Mouse (Mus musculus): ENCODE measurements around the gene Sgms1. TPM values are rescaled to one million over a fixed set of nuclear protein-coding genes. Genes with fewer than 3 reads are reported as not detected.
"Not testable (repeated sequence)": the region's sequence is repeated elsewhere in the genome, so short reads cannot be mapped to it uniquely, and the experiment has no call there.

The Sgms1 gene
- polyA plus RNA-seq, 1 experiment from 2014 or later, result 26.2 TPM

DNA sequence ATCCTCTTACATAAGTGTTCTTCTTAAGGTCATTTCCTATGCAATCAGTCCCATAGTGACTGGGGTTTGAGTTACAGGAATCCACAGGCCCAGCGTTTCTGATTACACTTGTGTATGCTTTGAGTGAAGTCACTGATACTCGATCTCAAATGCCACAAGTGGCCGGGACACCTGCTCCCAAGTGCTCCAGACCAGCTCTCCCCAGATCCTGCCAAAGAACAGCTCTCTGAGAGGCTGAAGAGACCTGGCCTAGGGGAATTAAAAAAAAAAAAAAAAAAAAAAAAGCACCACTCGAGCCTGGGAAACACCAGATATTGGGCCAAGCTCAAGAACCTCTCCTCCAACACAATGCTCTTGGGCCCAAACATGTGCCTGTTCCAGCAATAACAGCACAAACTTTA lies 62.9 kb downstream of the Sgms1 start:
- ATAC-seq, result no peak
- in situ Hi-C loops (cut with MboI; ENCODE audit: low pct_unique_long_range_greater_than_20kb), result no loop called here
- ChIA-PET POLR2A (no interaction called here), CTCF (interaction anchor here (0.9 to 1.6 kb wide), 2 partner anchors 9 to 11 kb away, joined by 3 to 4 read pairs; no protein-coding TSS in a partner anchor)
- no peak for DNase-seq (ENCODE audit: low read depth, low spot score)
- no peaks in the 10 kb centered on the region for H3K27me3 ChIP-seq
- TF ChIP-seq CTCF (IDR thresholded peaks at IDR 0.05), result no peak

DNA sequence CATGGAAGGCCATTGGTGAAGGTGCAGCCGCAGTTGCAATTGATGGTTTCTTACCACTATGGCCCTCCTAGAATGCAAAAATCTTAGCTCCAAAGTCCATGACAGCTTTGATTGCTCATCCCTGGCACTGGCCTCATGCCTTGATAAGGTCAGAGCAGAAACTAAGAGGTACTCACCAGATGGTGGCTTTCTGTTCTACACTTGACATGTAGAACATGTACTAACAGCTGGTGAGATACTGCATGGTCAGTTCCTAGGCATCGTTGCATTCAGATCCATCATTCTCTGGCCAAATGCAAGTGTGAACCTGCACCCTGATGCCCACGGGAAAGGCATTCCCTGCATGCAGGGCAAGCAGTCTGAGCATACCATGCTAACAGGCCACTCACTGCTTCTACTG lies 63.4 kb downstream of the Sgms1 start:
- DNase-seq (ENCODE audit: low read depth, low spot score) (no peak), ATAC-seq (no peak)
- H3K27me3 ChIP-seq, result no peaks in the 10 kb centered on the region
- ChIA-PET POLR2A (no interaction called here), CTCF (interaction anchor here (0.9 to 1.6 kb wide), 2 partner anchors 9 to 11 kb away, joined by 3 to 4 read pairs; no protein-coding TSS in a partner anchor)
- in situ Hi-C loops (cut with MboI; ENCODE audit: low pct_unique_long_range_greater_than_20kb), result no loop called here
- no peak for TF ChIP-seq CTCF (IDR thresholded peaks at IDR 0.05)

DNA sequence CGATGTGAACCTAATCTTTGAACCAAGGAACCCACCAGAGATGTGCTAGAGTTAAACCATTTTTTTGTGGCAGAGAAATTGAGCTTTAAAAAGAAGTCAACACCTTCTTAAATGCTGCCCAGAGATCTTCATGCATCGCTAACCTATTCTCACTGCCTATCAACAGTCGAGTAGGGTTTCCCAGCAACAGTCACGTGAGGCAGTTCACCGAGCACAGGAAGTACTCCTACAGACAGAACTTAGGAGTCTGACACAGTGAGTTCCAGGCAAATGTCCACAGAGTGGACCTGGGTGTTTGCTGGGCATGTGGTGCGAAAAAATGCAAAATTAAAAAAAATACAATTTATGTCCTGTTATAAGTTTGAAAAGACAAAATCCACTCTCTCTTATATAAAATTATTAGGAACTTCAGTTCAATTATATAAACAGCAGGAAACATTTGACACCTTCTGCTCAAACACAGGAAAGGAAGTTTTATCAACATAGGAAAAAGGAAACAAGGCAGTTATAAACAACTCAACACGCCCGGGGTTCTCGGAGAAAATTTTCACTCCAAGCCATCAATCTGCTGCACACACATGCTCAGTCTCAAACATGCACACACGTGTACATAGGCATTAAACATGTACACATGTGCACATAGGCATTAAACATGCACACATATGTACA lies 64.3 kb downstream of the Sgms1 start:
- ChIA-PET CTCF (interaction anchor here (1.0 to 1.9 kb wide), 3 partner anchors 9 to 156 kb away, joined by 3 to 6 read pairs (median 3); no protein-coding TSS in a partner anchor), POLR2A (interaction anchor here (1.2 to 1.5 kb wide), 2 partner anchors 16 to 17 kb away, joined by 3 to 4 read pairs; no protein-coding TSS in a partner anchor)
- H3K27me3 ChIP-seq, result no peaks in the 10 kb centered on the region
- no peak for ATAC-seq
- in situ Hi-C loops (cut with MboI; ENCODE audit: low pct_unique_long_range_greater_than_20kb), result no loop called here
- no peak for DNase-seq (ENCODE audit: low read depth, low spot score)
- TF ChIP-seq CTCF (IDR thresholded peaks at IDR 0.05), result no peak

DNA sequence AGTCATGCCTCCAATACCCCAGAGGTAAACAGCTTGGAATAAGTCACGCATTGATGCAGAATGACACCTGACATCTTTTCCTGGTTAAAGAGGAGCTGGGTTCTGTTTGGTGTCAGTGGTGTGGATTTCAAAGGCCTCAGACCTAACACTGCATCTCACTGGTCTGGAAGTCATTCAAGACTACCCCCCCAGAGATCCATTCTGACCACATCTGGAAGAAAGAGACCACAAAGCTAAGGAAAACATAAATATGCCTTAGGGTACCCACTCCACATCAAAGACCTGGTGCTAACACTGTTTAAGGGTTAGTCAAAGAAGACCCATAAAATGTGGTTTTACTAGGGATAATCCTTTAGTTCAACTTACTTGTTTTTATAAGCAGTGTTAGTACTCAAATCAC lies 65.0 kb downstream of the Sgms1 start:
- CTCF ChIA-PET, result interaction anchor here (1.0 to 1.9 kb wide), 3 partner anchors 9 to 155 kb away, joined by 3 to 6 read pairs (median 3); no protein-coding TSS in a partner anchor
- H3K27me3 ChIP-seq, result no peaks in the 10 kb centered on the region
- DNase-seq (ENCODE audit: low read depth, low spot score) (no peak), ATAC-seq (no peak)
- TF ChIP-seq CTCF (IDR thresholded peaks at IDR 0.05), result no peak
- in situ Hi-C loops (cut with MboI; ENCODE audit: low pct_unique_long_range_greater_than_20kb), result loop anchor here (5.0 kb wide), 2 partner anchors 63 to 147 kb away; partner anchors contain the start of gene Sgms1
- POLR2A ChIA-PET, result interaction anchor here (1.2 to 1.5 kb wide), 2 partner anchors 16 to 18 kb away, joined by 3 to 4 read pairs; no protein-coding TSS in a partner anchor

DNA sequence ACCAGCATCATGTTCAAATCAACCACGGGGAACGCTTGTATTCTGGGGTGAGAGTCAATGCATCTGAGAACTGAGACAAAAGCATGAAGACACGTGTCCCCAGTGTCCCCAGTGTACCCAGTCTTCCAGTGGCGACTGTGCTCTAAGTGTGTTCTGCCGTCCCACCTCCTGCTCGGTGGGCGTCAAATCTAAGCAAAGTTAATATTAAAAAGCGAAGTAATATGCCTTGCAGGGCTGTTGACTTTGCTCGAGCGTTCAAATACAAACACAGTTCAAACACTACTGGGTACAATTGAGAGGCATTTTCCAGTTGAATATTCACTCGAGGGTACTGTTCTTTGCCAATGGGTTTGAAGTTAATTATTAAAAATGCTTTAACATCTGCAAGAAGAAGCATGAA lies 66.4 kb downstream of the Sgms1 start:
- ChIA-PET POLR2A (interaction anchor here (0.6 to 0.9 kb wide), 2 partner anchors 23 to 58 kb away, joined by 3 read pairs; no protein-coding TSS in a partner anchor), CTCF (interaction anchor here (1.0 to 4.5 kb wide), 5 partner anchors 55 to 154 kb away, joined by 3 to 49 read pairs (median 6); no protein-coding TSS in a partner anchor)
- DNase-seq (ENCODE audit: low read depth, low spot score) (no peak), ATAC-seq (no peak)
- no peaks in the 10 kb centered on the region for H3K27me3 ChIP-seq
- no peak for TF ChIP-seq CTCF (IDR thresholded peaks at IDR 0.05)
- in situ Hi-C loops (cut with MboI; ENCODE audit: low pct_unique_long_range_greater_than_20kb), result loop anchor here (5.0 kb wide), 2 partner anchors 64 to 146 kb away; partner anchors contain the start of gene Sgms1

DNA sequence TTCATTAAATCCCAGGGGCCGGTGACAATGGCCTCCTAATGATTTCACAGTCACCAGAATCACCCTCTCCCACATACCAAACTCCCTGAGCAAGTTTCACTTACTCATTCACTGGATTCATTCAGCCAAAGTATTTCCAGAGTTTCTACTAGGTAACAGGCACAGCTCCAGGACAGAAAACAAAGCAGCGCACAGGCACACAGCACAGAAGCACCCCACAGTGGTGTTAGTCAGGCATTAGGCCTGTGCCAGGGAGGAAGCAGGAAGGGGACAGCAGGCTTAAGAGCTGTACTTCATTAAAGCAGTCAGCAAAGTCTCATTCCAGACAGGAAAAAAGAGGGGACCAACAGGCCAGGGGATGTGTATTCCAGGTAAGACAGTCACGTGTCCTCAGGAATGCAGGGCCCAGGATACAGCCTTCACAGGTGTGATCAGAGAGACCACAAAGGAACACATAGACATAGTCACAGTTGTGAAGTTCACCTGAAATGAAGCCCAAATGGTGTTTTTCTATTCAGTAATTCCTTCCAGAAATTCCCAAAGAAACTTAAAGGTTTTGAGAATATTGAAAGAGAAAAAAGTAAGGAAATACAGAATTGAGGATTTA lies 67.0 kb downstream of the Sgms1 start:
- CTCF ChIA-PET, result interaction anchor here (0.7 to 4.5 kb wide), 8 partner anchors 14 to 152 kb away, joined by 3 to 49 read pairs (median 3); no protein-coding TSS in a partner anchor
- no peak for DNase-seq (ENCODE audit: low read depth, low spot score)
- peak; percentile 68 for ATAC-seq

DNA sequence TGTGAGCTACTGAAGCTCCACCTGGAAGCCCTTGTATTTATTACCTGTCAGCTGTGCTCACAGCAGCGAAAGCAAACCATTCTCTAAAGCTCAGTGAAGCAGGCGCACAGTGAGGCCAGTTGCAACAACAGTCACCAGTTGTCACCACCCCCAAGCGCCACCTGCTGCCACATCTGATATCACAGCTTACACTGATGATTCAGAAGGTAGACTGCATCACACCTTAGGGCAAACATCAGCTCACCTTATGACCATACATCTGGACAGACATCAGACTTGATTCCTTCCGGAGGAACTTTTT lies 69.2 kb downstream of the Sgms1 start:
- ATAC-seq (no peak), DNase-seq (ENCODE audit: low read depth, low spot score) (no peak)
- no peaks in the 10 kb centered on the region for H3K27me3 ChIP-seq
- POLR2A ChIA-PET, result interaction anchor here (1.8 kb wide), 1 partner anchor 19 kb away, joined by 4 read pairs; no protein-coding TSS in a partner anchor
- in situ Hi-C loops (cut with MboI; ENCODE audit: low pct_unique_long_range_greater_than_20kb), result loop anchor here (5.0 kb wide), 2 partner anchors 67 to 143 kb away; partner anchors contain the start of gene Sgms1
- CTCF ChIA-PET, result interaction anchor here (0.8 to 4.5 kb wide), 22 partner anchors 12 to 153 kb away, joined by 3 to 49 read pairs (median 5); partner anchors contain the start of gene Sgms1
- peak; percentile 78 for TF ChIP-seq CTCF (IDR thresholded peaks at IDR 0.05)

More for the DNA sequence above, 67.0 kb downstream of the Sgms1 start:
- no peaks in the 10 kb centered on the region for H3K27me3 ChIP-seq
- in situ Hi-C loops (cut with MboI; ENCODE audit: low pct_unique_long_range_greater_than_20kb), result loop anchor here (5.0 kb wide), 2 partner anchors 65 to 145 kb away; partner anchors contain the start of gene Sgms1
- POLR2A ChIA-PET, result interaction anchor here (0.6 to 0.9 kb wide), 2 partner anchors 23 to 58 kb away, joined by 3 read pairs; no protein-coding TSS in a partner anchor
- TF ChIP-seq CTCF (IDR thresholded peaks at IDR 0.05), result peak; percentile 65

DNA sequence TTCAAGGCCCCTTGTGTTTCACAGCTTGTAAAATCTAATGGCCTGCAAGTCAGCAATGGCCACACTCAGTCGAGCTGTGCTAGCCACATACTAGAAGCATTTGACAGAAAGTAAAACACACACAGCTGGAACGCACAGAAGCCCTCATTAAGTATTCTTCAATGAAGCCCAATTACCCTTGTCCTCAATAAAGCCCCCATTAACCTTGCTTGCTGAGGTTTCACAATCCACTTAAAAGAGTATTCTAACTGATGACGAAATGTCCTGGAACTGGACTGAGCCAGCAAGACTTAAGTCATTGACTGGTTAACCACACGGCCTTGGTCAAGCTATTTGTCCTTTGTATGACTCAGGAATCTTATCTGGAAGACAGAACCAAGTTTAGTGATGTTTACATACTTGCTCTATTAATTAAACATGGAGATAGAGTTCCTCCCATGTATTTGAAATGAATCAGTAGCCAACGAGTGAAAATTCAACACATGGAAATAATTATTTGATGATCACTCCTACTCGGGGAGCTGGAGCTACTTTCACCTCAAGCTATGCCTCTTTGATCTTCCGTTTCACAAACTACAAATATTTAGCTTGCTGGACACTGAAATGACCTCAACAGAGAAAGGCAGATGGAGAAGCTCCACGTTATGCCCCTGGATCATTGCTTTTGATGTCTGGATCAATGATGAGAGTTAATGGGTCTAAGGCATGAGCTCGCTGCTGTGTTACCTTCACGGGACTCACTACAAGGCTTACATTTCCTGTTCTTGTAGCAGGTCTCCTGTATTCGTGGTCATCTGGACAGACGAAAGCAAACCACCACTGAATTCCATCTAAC lies 69.8 kb downstream of the Sgms1 start:
- ChIA-PET CTCF (interaction anchor here (0.7 to 4.5 kb wide), 22 partner anchors 11 to 152 kb away, joined by 3 to 49 read pairs (median 5); partner anchors contain the start of gene Sgms1), POLR2A (interaction anchor here (1.8 kb wide), 1 partner anchor 19 kb away, joined by 4 read pairs; no protein-coding TSS in a partner anchor)
- no peak for TF ChIP-seq CTCF (IDR thresholded peaks at IDR 0.05)
- DNase-seq (ENCODE audit: low read depth, low spot score) (no peak), ATAC-seq (peak; percentile 80)
- H3K27me3 ChIP-seq, result no peaks in the 10 kb centered on the region
- in situ Hi-C loops (cut with MboI; ENCODE audit: low pct_unique_long_range_greater_than_20kb), result loop anchor here (5.0 kb wide), 2 partner anchors 68 to 142 kb away; partner anchors contain the start of gene Sgms1

DNA sequence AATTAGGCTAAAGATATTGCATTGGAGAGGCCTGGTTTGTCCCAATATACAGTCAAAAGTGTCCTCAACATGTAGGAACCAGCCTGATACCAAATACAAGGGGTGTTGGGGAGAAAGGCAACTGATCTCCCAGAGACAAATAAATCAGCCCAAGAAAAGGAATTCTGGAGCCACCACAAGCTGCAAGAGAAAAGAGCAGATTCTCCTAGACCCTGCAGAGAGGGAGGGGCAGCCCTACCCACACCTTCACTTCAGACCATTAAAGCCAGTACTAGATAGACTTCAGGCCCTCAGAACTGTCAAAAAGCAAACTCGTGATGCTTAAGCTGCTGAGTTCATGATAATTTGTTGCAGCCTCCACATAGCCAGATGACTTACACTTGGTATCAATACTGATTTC lies 70.5 kb downstream of the Sgms1 start:
- ChIA-PET POLR2A (interaction anchor here (1.8 kb wide), 1 partner anchor 18 kb away, joined by 4 read pairs; no protein-coding TSS in a partner anchor), CTCF (interaction anchor here (0.7 to 4.5 kb wide), 7 partner anchors 14 to 149 kb away, joined by 3 to 49 read pairs (median 8); no protein-coding TSS in a partner anchor)
- ATAC-seq (no peak), DNase-seq (ENCODE audit: low read depth, low spot score) (no peak)
- no peak for TF ChIP-seq CTCF (IDR thresholded peaks at IDR 0.05)
- in situ Hi-C loops (cut with MboI; ENCODE audit: low pct_unique_long_range_greater_than_20kb), result no loop called here
- H3K27me3 ChIP-seq, result no peaks in the 10 kb centered on the region

DNA sequence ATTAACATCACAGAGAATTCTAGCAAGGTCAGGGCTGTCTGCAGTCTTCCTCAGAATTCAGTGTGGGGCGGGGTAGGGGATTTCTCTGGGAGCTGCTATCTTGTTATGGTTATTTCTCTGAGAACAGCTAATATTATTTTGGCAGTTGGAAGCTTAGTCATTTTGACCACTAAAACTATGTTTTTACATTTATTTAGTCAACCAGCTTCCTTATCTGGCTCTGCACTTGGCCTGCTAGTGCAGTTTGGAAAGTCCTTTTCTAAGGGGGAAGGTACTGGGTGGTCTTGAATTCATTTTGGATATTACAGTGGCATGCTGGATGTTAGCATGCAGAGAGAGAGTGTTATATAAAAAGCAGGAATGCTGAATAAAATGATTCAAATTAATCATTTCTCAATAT lies 72.2 kb downstream of the Sgms1 start:
- POLR2A ChIA-PET; H3K27me3 ChIP-seq; ATAC-seq; DNase-seq (ENCODE audit: low read depth, low spot score); in situ Hi-C loops (cut with MboI; ENCODE audit: low pct_unique_long_range_greater_than_20kb): not testable (repeated sequence)
- CTCF ChIA-PET, result interaction anchor here (1.0 to 3.8 kb wide), 3 partner anchors 9 to 12 kb away, joined by 3 to 20 read pairs (median 5); no protein-coding TSS in a partner anchor

Measured in Patski (cell line).